Mouse (Mus musculus): ENCODE data around the gene Cntf.

DNA sequence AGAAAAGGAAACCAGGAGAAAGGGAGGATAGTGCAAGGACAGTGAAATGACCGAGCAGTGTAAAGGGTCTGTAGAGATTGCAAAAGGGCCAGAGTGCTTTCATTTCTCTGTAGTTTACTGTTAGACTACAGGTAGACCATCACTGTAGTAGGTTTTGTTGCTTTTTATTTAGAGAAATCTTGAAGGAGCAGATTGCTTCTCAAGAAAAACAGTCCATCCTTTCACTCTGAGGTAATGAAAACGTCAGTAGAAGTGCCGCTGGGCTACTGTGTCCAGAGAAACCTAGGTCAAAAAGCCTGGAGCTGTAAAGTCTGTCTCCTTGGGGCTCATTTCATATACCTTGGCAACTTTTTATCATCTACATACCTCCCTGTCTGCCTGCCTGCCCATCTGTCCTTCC lies 33.6 kb upstream of the Cntf start:
- TF ChIP-seq CTCF (IDR thresholded peaks at IDR 0.05; ENCODE audit: low read depth) = no peak
- no peak for TF ChIP-seq EP300 (IDR thresholded peaks at IDR 0.05; ENCODE audit: low read depth)

Data from liver, postnatal 0 days (tissue).